Mouse (Mus musculus) myocyte (in vitro differentiated cells): ENCODE measurements around the gene Brd7.

Experiments
- E2F4 ChIP-seq: IDR thresholded peaks from one replicate; pipeline ENCODE4 v1.6.1; 2011; ENCODE audit warnings: mild to moderate bottlenecking, control low read depth, moderate library complexity; ENCODE audit not compliant: insufficient read depth
- MAX ChIP-seq: IDR thresholded peaks from one replicate; pipeline ENCODE4 v1.6.1; 2011; ENCODE audit warnings: low read depth, mild to moderate bottlenecking, control low read depth
- POLR2A ChIP-seq: IDR thresholded peaks from one replicate; pipeline ENCODE4 v1.6.1; 2011; ENCODE audit warnings: low read depth, mild to moderate bottlenecking, control low read depth, moderate library complexity; ENCODE audit not compliant: insufficient read length
- REST ChIP-seq: IDR thresholded peaks from one replicate; pipeline ENCODE4 v1.6.1; 2011; ENCODE audit warnings: mild to moderate bottlenecking, control low read depth, moderate library complexity; ENCODE audit not compliant: insufficient read depth, insufficient read length
- TCF12 ChIP-seq: IDR thresholded peaks from one replicate; pipeline ENCODE4 v1.6.1; 2011; ENCODE audit warnings: mild to moderate bottlenecking, control low read depth; ENCODE audit not compliant: poor library complexity, insufficient read depth, severe bottlenecking
- TCF3 ChIP-seq: IDR thresholded peaks from one replicate; pipeline ENCODE4 v1.6.1; 2011; ENCODE audit warnings: low read depth, control low read depth; ENCODE audit not compliant: insufficient read length
- USF1 ChIP-seq: IDR thresholded peaks from one replicate; pipeline ENCODE4 v1.6.1; 2011; ENCODE audit warnings: low read depth, mild to moderate bottlenecking, control low read depth, moderate library complexity

DNA sequence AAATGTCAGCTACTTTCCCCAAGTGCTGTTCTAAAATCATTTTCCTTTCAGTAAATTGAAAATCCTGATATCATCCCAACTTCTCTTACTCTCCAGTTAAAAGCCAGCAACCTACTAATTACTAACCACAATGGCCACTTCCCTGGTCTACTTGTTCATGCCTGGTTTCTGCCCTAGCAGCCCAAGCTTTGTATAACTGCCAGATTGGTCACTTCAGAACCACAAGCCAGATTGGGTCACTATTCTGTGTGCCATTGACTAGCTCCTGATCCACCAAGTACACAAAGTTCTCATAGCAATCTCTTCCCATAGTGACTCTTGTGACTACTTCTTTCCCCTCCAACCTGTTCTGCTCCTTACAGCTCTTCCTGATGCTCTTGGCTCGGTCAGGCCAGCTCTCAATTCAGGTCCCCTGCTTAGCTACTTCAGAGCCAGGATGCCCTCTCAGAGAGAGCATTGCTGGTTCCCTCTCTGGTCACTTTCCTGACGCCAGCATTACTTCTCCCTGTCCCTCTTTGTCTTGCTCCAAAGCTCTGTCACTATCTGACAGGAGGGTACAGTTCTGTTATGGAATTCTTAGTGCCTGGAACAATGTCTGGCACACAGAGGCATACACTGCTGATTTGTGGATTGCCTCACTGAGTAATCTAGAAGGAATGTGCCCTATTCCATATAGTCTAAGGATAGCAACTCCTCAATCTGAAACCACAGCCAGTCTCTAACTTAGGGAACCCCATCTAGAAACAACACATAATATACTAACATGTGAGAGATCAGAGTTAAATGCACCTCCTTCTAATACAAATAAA is 21.9 kb downstream of the Brd7 start:
- TF ChIP-seq E2F4 (no peak), USF1 (no peak), POLR2A (no peak), REST (no peak), MAX (no peak), TCF12 (no peak), TCF3 (no peak)
